Mouse (Mus musculus) skeletal muscle tissue, postnatal 0 days (tissue): ENCODE measurements around the gene H2-Eb1. TPM values are rescaled to one million over a fixed set of nuclear protein-coding genes. Genes with fewer than 3 reads are reported as not detected.

Experiments
- polyA plus RNA-seq: library from polyadenylated mRNA; unstranded; fragments of >200 nt; fragmentation: Nextera tagmentation; extraction: Ambion mirVana; gene quantifications from 2 replicates; pipeline ENCODE4 v1.2.1, GENCODE M21; 2015

H2-Eb1 gene
- polyA plus RNA-seq = 3.6 and 4.8 TPM in 2 replicates

GRCm38 (mm10) chr17:34305380-34306030 is at the start of gene H2-Eb1:
TSS of gene H2-Eb1 (plus strand) at chr17:34305867.

GRCm38 (mm10) chr17:34257594-34258375 is 47.9 kb upstream of the H2-Eb1 start, which contains the start of gene H2-Ab1:
TSS of gene H2-Ab1 (plus strand) at chr17:34257689.

GRCm38 (mm10) chr17:34287648-34288047 is 18.0 kb upstream of the H2-Eb1 start, which contains the start of gene H2-Aa:
TSS of gene H2-Aa (minus strand) at chr17:34287823.

GRCm38 (mm10) chr17:34325436-34325835 is 19.8 kb downstream of the H2-Eb1 start, which contains the start of gene H2-Eb2:
TSS of gene H2-Eb2 (plus strand) at chr17:34325665.

GRCm38 (mm10) chr17:34354539-34354938 is 48.9 kb downstream of the H2-Eb1 start, which contains the start of gene Btnl2:
TSS of gene Btnl2 (plus strand) at chr17:34354822.

Other genes with a start within 250 kb of the H2-Eb1 start
- 0.27 and 0.35 TPM in 2 replicates for gene H2-Oa, start 213.5 kb upstream of the H2-Eb1 start, polyA plus RNA-seq
- 10.7 and 10.8 TPM in 2 replicates for gene H2-DMa, start 186.3 kb upstream of the H2-Eb1 start, polyA plus RNA-seq
- 42.6 and 45.7 TPM in 2 replicates for gene Brd2, start 183.2 kb upstream of the H2-Eb1 start, polyA plus RNA-seq
- 0.17 and 0.33 TPM in 2 replicates for gene H2-DMb2, start 162.6 kb upstream of the H2-Eb1 start, polyA plus RNA-seq
- 0.44 and 1.1 TPM in 2 replicates for gene H2-DMb1, start 152.8 kb upstream of the H2-Eb1 start, polyA plus RNA-seq
- gene Tap1, start 118.3 kb upstream of the H2-Eb1 start, polyA plus RNA-seq = 3.5 and 5.1 TPM in 2 replicates
- 3.6 and 6.3 TPM in 2 replicates for gene Psmb9, start 118.1 kb upstream of the H2-Eb1 start, polyA plus RNA-seq
- gene Psmb8, start 108.1 kb upstream of the H2-Eb1 start, polyA plus RNA-seq = 11.0 and 17.6 TPM in 2 replicates
- 5.3 and 7.2 TPM in 2 replicates for gene Tap2, start 102.3 kb upstream of the H2-Eb1 start, polyA plus RNA-seq
- gene H2-Ob, start 67.0 kb upstream of the H2-Eb1 start, polyA plus RNA-seq = 0.06 and 0.19 TPM in 2 replicates
- 4.1 and 6.2 TPM in 2 replicates for gene H2-Ab1, start 48.2 kb upstream of the H2-Eb1 start, polyA plus RNA-seq
- gene H2-Aa, start 18.0 kb upstream of the H2-Eb1 start, polyA plus RNA-seq = 3.9 and 5.0 TPM in 2 replicates
- gene H2-Eb2, start 19.8 kb downstream of the H2-Eb1 start, polyA plus RNA-seq = not detected in 2 replicates
- gene Btnl2, start 49.0 kb downstream of the H2-Eb1 start, polyA plus RNA-seq = 0.18 and 0.24 TPM in 2 replicates
- not detected in 2 replicates for gene Btnl1, start 71.3 kb downstream of the H2-Eb1 start, polyA plus RNA-seq
- gene BC051142, start 93.0 kb downstream of the H2-Eb1 start, polyA plus RNA-seq = 0.51 and 0.82 TPM in 2 replicates
- not detected in 2 replicates for gene Btnl4, start 171.5 kb downstream of the H2-Eb1 start, polyA plus RNA-seq
- not detected in 2 replicates for gene Btnl6, start 211.5 kb downstream of the H2-Eb1 start, polyA plus RNA-seq